Mouse (Mus musculus): ENCODE data around the gene Traf3. TPM values are rescaled to one million over a fixed set of nuclear protein-coding genes. Genes with fewer than 3 reads are reported as not detected.
A peak's percentile ranks its signal among the peaks of the same experiment; 100 is the strongest.

The Traf3 gene
- total RNA-seq, 2 experiments from 2014 or later = 124 to 128 TPM

DNA sequence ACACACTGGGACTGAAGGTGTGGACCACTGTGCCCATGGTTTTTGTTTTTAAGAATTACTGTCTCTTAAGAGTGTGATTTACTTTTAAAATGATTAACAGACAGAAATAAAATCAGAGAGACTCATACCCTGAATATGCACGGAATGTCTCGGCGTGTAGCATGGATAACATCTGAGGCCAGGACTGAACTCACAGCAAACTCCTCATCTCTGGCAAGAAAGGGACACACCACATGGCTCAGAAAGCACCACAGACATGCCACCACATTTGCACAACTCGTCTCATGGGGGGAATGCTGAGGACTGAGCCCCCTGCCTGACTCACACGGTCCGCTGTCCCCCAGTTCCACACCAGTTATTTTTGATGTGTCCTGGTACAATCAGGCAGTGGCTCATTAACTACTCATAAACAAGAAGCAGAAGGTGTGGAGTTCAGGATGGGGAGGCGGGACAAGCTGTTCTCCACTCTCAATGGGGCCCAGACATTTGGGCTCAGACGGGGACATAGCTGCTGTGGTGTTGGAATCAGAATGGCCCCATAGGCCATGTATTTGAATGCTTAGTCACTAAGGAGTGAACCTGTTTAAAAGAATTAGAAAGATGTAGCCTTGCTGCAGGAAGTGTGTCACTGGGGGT is 137.7 kb downstream of the Traf3 start:
- peak in 1 of 2 experiments; percentile 23 for DNase-seq (ENCODE audit: low spot score in 2 of 2)

GRCm38 (mm10) chr12:111306821-111307220 is 140.7 kb downstream of the Traf3 start:
- no peak for DNase-seq (ENCODE audit: low spot score in 2 of 2)

DNA sequence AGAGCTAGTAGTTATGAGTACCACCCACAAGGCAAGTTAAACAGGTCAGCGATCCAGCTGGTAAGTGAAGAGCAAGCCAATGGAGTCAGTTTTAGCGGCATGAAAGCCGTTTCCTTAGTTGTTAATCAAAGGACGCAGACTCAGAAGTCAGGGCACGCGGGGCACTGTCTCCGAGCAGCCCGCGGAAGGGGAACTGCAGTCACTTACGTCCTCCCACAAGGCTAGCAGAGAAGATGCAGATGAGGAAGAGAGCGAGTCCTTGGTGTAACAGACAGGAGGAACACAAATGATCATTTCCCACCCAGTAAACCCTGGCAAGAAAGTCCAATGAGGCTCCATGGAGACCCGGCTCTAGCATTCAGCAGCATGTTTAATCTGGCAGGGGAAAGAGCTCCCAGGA is 143.1 kb downstream of the Traf3 start:
- no peak for DNase-seq (ENCODE audit: low spot score in 2 of 2)

GRCm38 (mm10) chr12:111309931-111310330 is 143.8 kb downstream of the Traf3 start:
- DNase-seq (ENCODE audit: low spot score in 2 of 2) = no peak

- no peak for DNase-seq (ENCODE audit: low spot score in 2 of 2)
Observed at GRCm38 (mm10) chr12:111311775-111312174, 145.6 kb downstream of the Traf3 start.

- DNase-seq (ENCODE audit: low spot score in 2 of 2) = no peak
Observed at GRCm38 (mm10) chr12:111314273-111314672, 148.1 kb downstream of the Traf3 start.

Other genes with a start within 250 kb of the Traf3 start
- gene Ankrd9, start 187.3 kb upstream of the Traf3 start, total RNA-seq (2021) = 10 to 100 TPM in 1 of 2 experiments, 1 to 10 TPM in 1; 9.6 to 10.1 TPM
- 10 to 100 TPM; 17.6 to 19.2 TPM for gene Rcor1, start 127.0 kb upstream of the Traf3 start, total RNA-seq (2021)
- under 1 TPM in 1 of 2 experiments, not detected in 1; 0.41 TPM for gene 4930595D18Rik, start 18.1 kb downstream of the Traf3 start, total RNA-seq (2021)
- 10 to 100 TPM in 1 of 2 experiments, 1 to 10 TPM in 1; 5.9 to 11.1 TPM for gene Amn, start 104.7 kb downstream of the Traf3 start, total RNA-seq (2021)
- gene Cdc42bpb, start 211.3 kb downstream of the Traf3 start, total RNA-seq (2021) = 100 to 1,000 TPM; 117 to 125 TPM
- 1 to 10 TPM in 1 of 2 experiments, under 1 TPM in 1; 0.62 to 1.8 TPM for gene Lbhd2, start 240.4 kb downstream of the Traf3 start, total RNA-seq (2021)

Measured in layer of hippocampus, postnatal 14 days (tissue).